Mouse (Mus musculus) cerebellum, adult (tissue): Measurements from ENCODE around the gene Btbd35f1.
"Not testable (repeated sequence)": the region's sequence is repeated elsewhere in the genome, so short reads cannot be mapped to it uniquely, and the experiment has no call there.

Experiments
- ATAC-seq: cut with Nextera tagmentation; 2 replicates; pipeline ENCODE4 v1.9.2; 2017; ENCODE audit warnings: mild to moderate bottlenecking, moderate library complexity, mixed read lengths; ENCODE audit not compliant: insufficient number of reproducible peaks, low FRiP score, low TSS enrichment

Gene Btbd35f1

DNA sequence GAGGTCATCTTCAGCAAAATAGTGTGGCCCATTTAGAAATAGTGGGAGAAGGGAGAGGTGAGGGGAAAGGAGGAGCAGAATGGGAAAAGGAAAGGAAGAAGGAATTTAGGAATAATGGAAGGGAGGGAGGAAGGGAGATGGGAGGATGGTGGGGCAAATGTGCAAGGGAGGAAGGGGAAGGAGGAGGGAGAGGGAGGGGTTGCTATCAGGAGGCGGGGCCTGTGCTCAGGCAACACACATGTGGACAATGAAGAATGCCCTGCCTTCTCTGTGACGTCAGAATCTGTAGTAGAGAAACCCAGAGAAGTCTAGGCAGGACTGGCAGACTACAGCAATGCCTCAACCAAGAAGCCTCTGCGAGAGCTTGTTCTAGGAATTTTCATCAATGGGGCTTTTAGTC lies at the start of gene Btbd35f1:
Gene Btbd35f1, plus strand, starts transcription at position 301 of the 400 bp plus-strand sequence.
- ATAC-seq: not testable (repeated sequence)

DNA sequence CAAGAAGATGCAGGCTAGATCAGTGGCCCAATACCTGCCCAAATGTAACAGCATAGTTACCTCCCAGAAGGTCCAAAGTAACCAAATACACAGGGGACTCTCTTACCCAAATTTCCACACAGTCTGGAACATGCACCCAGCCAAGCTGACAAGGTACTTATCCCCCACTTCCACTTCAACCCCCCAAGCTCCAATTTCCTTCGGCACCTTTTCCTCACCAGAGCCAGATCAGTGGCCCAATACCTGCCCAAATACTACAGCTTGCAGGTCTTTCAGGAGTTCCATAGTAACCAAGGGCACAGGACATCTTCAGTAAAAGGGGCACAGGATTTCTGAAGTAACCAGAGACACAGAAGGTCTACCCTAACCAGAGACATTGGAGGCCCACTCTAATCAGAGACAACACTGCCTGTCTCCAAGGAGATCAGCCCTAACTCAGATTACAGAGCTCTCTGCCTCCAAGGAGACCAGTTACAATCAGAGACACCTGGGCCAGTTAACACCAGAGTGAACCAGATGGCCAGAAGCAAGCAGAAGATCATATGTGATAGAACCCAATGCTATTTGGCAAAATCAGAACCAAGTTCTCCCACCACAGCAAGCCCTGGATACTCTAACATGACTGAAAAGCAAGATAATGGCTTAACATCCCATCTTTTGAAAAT lies 31.2 kb downstream of the Btbd35f1 start:
- ATAC-seq: not testable (repeated sequence)

DNA sequence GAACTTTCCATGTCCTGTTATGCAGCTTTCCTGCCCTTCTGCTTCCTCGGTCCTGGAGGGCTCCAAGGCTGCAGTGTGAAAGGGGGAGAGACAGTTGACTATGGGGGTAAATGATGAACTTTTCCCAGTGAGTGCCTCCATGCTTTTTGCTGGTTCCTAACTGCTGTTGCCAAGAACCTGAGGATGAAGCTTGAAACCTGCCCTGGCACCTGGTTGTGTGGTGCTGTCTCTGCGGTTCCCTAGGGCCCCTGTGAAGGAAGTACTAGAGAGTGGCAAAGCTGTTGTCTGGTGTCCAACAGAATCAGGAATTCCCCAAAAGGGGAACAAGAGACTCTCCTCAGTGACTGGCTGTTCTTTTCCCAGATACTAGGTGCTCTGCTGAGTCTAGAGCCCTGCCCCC lies 41.2 kb downstream of the Btbd35f1 start:
- not testable (repeated sequence) for ATAC-seq

DNA sequence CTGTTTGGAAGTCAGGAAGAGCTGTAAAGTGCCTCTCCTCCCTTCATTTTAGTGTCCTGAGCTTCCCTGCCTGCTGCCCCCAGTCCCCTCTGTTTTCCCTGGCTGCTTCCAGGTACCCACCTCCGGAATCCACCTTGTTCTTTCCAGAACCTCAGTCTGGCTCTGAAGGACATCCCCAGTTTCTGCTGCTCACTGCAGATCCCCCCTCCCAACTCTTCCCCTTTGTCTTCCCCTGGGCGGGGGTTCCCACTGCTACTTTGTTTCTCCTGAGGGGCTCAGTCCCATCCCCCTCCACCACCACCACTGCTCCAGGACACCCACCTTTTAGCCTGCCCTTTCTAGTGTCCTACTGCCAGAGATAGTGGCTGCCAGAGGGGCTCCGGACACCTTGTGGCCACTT lies 41.6 kb downstream of the Btbd35f1 start:
- ATAC-seq: not testable (repeated sequence)
